Mouse (Mus musculus) erythroblast, embryonic 14.5 days (primary cell): ENCODE results near the gene Ttyh3. TPM values are rescaled to one million over a fixed set of nuclear protein-coding genes. Genes with fewer than 3 reads are reported as not detected.

Source experiments
- H3K27me3 ChIP-seq: 2 replicates; pipeline ENCODE4 v1.6.1; 2012; ENCODE audit warnings: inconsistent platforms; ENCODE audit not compliant: control insufficient read depth
- H3K36me3 ChIP-seq: 2 replicates; pipeline ENCODE4 v1.6.1; 2012; ENCODE audit warnings: mild to moderate bottlenecking, inconsistent platforms; ENCODE audit not compliant: control insufficient read depth
- H3K4me1 ChIP-seq: 2 replicates; pipeline ENCODE4 v1.6.1; 2012; ENCODE audit warnings: inconsistent platforms; ENCODE audit not compliant: control insufficient read depth
- H3K4me3 ChIP-seq: replicated peaks from 2 replicates; pipeline ENCODE3; 2012; ENCODE audit warnings: moderate library complexity, mild to moderate bottlenecking, inconsistent platforms
- H3K9me3 ChIP-seq: 2 replicates; pipeline ENCODE4 v1.6.1; 2012; ENCODE audit warnings: low read length, inconsistent platforms, mixed read lengths; ENCODE audit not compliant: control insufficient read depth
- GATA1 ChIP-seq: IDR thresholded peaks from 2 replicates; pipeline ENCODE4 v1.6.1; 2012; ENCODE audit warnings: low read length, inconsistent platforms, mixed read lengths
- TAL1 ChIP-seq: IDR thresholded peaks from 3 replicates; pipeline ENCODE4 v1.6.1; 2012; ENCODE audit warnings: low read length, inconsistent platforms, mixed read lengths
- polyA plus RNA-seq: library from polyadenylated mRNA; stranded (reverse); fragments of >175 nt; gene quantifications from 2 replicates; pipeline ENCODE4 v1.2.3, GENCODE M21; 2012

The Ttyh3 gene
- polyA plus RNA-seq, 1 experiment, result 8.9 TPM

- H3K9me3 ChIP-seq, result no peaks in the 10 kb centered on the region
- H3K4me1 ChIP-seq, result peaks cover 17% of the 10 kb centered on the region
- no peak overlapping the region for H3K4me3 ChIP-seq
- H3K27me3 ChIP-seq, result no peaks in the 10 kb centered on the region
- TF ChIP-seq GATA1 (no peak), TAL1 (no peak)
- peaks cover 57% of the 10 kb centered on the region for H3K36me3 ChIP-seq
Measured at GRCm38 (mm10) chr5:140637989-140638388, 10.8 kb downstream of the Ttyh3 start.

GRCm38 (mm10) chr5:140637058-140637410 lies 11.8 kb downstream of the Ttyh3 start:
- TF ChIP-seq GATA1 (no peak), TAL1 (no peak)
- Histone ChIP-seq H3K4me1 (peaks cover 10% of the 10 kb centered on the region), H3K9me3 (no peaks in the 10 kb centered on the region), H3K36me3 (peaks cover 64% of the 10 kb centered on the region), H3K27me3 (no peaks in the 10 kb centered on the region), H3K4me3 (no peak overlapping the region)

DNA sequence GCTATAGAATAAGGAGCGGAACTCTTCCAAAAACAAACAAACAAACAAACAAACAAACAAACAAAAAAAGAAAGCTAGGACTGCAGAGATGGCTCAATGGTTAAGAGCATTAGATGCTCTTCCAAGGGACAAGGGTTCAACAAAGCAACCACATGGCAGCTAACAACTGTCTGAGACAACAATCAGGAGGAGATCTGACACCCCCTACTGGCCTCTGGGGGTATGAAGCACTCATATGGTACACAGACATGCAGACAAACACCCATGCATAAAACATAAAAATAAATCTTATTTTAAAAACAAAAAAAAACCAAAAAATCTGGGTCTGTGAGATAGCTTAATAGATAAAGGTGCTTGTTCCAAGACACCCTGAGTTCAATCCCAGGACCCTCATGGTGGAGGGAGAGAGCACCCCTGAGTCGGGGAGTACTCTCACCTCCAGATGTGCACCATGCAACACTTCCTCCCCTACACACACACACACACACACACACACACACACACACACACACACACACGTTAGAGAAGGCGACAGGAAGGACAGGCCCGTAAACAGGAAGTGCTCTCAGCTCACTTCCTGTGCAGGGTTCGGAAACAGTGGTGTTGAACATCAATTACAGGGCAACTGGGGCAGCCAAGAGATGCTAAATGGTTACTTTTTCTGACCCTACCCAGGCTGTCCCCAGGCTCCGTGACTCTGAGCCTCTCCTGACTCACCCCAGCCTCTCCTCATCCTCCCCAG lies 12.3 kb downstream of the Ttyh3 start:
- Histone ChIP-seq H3K27me3 (no peaks in the 10 kb centered on the region), H3K4me3 (no peak overlapping the region), H3K9me3 (no peaks in the 10 kb centered on the region), H3K36me3 (peaks cover 67% of the 10 kb centered on the region), H3K4me1 (peaks cover 7% of the 10 kb centered on the region)
- no peak for TF ChIP-seq GATA1
- no peak for TF ChIP-seq TAL1

DNA sequence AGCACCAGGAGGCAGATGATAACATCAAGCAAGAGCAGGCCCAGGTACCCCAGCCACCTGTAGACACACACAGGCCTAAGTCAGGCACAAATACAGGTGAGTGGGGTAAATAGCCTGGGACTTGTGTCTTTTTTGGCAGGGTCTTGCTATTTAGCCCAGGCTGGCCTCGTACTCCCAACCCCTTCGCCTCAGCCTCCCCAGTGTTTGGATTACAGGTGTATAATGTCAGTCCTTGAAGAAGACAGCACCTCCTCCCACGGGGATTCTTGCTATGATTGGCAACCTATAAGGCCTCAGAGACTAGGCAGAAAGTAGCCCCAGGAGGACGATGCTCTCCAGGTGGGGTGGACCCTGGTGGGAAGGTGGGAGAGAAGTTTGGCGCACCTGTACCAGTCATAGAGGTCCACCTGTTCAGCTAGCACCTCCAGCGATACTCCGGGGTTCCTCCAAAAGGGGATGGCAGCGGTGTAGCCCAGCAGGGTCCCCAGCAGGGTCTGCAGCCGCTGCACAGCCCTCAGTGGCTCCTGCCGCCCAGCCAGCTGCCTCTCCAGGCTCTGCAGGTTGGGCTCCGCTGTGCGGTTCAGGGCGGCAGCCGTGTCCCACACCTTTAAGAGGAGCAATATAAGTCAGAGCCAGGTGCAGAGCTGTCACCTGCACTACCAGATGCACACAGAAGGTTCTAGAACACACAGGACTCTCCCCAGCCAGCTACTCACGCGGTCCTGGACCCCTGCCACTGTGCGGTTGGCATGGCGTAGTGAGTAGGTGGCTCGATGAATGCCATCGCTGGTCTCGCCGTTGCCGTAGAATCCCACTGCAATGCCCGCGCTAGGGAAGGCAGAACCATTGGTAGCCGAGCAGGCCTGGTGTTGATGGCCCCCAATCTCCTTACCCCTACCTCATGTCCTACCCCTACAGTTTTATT lies 13.8 kb downstream of the Ttyh3 start:
- H3K36me3 ChIP-seq, result peaks cover 69% of the 10 kb centered on the region
- no peaks in the 10 kb centered on the region for H3K9me3 ChIP-seq
- H3K4me1 ChIP-seq, result peaks cover 5% of the 10 kb centered on the region
- no peak overlapping the region for H3K4me3 ChIP-seq
- no peaks in the 10 kb centered on the region for H3K27me3 ChIP-seq
- no peak for TF ChIP-seq TAL1
- TF ChIP-seq GATA1, result no peak

- no peak overlapping the region for H3K4me3 ChIP-seq
- H3K27me3 ChIP-seq, result no peaks in the 10 kb centered on the region
- TF ChIP-seq TAL1 (no peak), GATA1 (no peak)
- peaks cover 2% of the 10 kb centered on the region for H3K9me3 ChIP-seq
- H3K4me1 ChIP-seq, result peaks cover 5% of the 10 kb centered on the region; the same call in 1 of the 2 replicates
- peaks cover 69% of the 10 kb centered on the region for H3K36me3 ChIP-seq
Measured at GRCm38 (mm10) chr5:140633432-140633831, 15.4 kb downstream of the Ttyh3 start.

DNA sequence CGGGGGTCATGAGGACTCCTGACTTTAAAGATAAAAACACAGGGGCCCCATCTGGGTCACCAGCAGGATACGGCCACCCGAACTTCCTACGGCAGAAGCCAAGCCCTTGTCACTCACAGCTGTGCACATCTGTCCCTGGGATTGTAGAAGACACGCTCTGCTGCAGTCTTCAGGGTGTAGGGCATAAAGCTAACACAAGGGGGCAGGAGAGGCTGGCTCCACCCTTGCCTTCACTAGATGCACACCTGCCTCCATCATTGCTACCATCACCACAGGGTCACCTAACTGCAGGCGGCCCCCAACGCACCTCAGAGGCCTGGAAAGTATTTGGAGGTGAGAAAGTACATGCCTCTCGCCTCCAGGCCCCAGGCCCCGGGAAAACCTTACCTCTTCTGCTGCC lies 19.8 kb downstream of the Ttyh3 start:
- Histone ChIP-seq H3K36me3 (peaks cover 76% of the 10 kb centered on the region), H3K27me3 (no peaks in the 10 kb centered on the region), H3K9me3 (peaks cover 13% of the 10 kb centered on the region), H3K4me3 (no peak overlapping the region), H3K4me1 (no peaks in the 10 kb centered on the region; the same call in 1 of the 2 replicates)
- no peak for TF ChIP-seq TAL1
- TF ChIP-seq GATA1, result no peak

DNA sequence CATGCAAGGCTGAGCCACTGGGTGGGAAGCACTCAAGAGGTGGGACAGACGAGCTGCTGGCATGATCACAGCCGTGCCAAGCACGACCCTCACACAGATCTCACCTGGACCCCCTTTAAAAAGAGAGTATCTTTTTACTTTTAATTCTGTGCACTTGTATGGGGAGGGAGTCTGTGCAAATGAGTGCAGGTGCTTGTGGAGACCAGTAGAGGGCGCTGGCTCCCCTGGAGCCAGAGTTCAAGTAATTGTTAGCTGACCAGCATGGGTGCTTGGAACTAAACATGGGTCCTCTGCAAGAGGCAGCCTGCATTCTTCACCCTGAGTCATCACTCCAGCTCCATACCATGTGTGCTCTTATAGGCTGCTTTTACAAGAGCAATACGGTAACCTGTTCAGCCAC lies 21.3 kb downstream of the Ttyh3 start:
- no peaks in the 10 kb centered on the region; the same call in 1 of the 2 replicates for H3K4me1 ChIP-seq
- H3K9me3 ChIP-seq, result peaks cover 13% of the 10 kb centered on the region
- peaks cover 77% of the 10 kb centered on the region for H3K36me3 ChIP-seq
- TF ChIP-seq TAL1, result no peak
- no peak for TF ChIP-seq GATA1
- H3K27me3 ChIP-seq, result no peaks in the 10 kb centered on the region
- H3K4me3 ChIP-seq, result no peak overlapping the region

GRCm38 (mm10) chr5:140624961-140625360 lies 23.9 kb downstream of the Ttyh3 start:
- H3K9me3 ChIP-seq, result peaks cover 13% of the 10 kb centered on the region
- peaks cover 66% of the 10 kb centered on the region for H3K36me3 ChIP-seq
- H3K4me1 ChIP-seq, result peaks cover 5% of the 10 kb centered on the region
- no peak overlapping the region for H3K4me3 ChIP-seq
- no peaks in the 10 kb centered on the region for H3K27me3 ChIP-seq
- no peak for TF ChIP-seq GATA1
- no peak for TF ChIP-seq TAL1

DNA sequence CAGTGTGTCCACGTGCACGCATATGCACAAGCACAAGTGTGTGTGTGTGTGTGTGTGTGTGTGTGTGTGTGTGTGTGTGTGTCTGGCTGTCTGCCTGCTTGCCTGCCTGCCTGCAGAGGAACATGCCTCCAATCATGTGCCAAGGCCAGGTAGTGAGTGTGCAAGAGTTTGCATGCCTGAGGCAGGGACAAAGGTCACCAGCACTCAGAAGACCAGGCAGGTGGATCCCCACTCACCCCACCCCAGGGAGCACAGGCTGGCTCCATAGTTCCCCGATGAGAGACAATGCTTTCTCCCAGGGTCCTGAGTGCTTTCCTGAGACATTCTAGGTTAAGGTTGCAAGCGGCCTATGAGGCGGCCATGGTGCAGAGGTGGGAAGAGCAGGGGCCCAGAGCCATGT lies 24.6 kb downstream of the Ttyh3 start:
- Histone ChIP-seq H3K9me3 (peaks cover 13% of the 10 kb centered on the region), H3K27me3 (no peaks in the 10 kb centered on the region), H3K4me1 (peaks cover 12% of the 10 kb centered on the region), H3K4me3 (no peak overlapping the region), H3K36me3 (peaks cover 63% of the 10 kb centered on the region)
- TF ChIP-seq GATA1 (no peak), TAL1 (no peak)
